Mouse (Mus musculus) midbrain, embryonic 13.5 days (tissue): ENCODE data around the gene Rbm47. TPM values are rescaled to one million over a fixed set of nuclear protein-coding genes. Genes with fewer than 3 reads are reported as not detected.

ENCODE experiments used
- ATAC-seq: fragments of 200-750 bp; cut with Nextera tagmentation; 2 replicates; pipeline ENCODE4 v1.8.0; 2017; ENCODE audit warnings: mild to moderate bottlenecking, moderate TSS enrichment, moderate library complexity
- H3K27ac ChIP-seq: fragments of 300-500 bp; sonication (generic); 2 replicates; pipeline ENCODE4 v1.5.1; 2015; ENCODE audit warnings: inconsistent platforms, mild to moderate bottlenecking, moderate library complexity
- H3K27me3 ChIP-seq: fragments of 300-500 bp; sonication (generic); 2 replicates; pipeline ENCODE4 v1.6.1; 2015; ENCODE audit warnings: mild to moderate bottlenecking, inconsistent platforms
- H3K36me3 ChIP-seq: fragments of 300-500 bp; sonication (generic); 2 replicates; pipeline ENCODE4 v1.6.1; 2015; ENCODE audit warnings: mild to moderate bottlenecking, inconsistent platforms
- H3K4me1 ChIP-seq: fragments of 300-500 bp; sonication (generic); replicated peaks from 2 replicates; pipeline ENCODE4 v1.6.1; 2015; ENCODE audit warnings: inconsistent platforms
- H3K4me2 ChIP-seq: fragments of 300-500 bp; sonication (generic); replicated peaks from 2 replicates; pipeline ENCODE4 v1.6.1; 2015; ENCODE audit warnings: moderate library complexity, mild to moderate bottlenecking, inconsistent platforms
- H3K4me3 ChIP-seq: fragments of 300-500 bp; sonication (generic); replicated peaks from 2 replicates; pipeline ENCODE4 v1.5.1; 2015; ENCODE audit warnings: mild to moderate bottlenecking, inconsistent platforms
- H3K9ac ChIP-seq: fragments of 300-500 bp; sonication (generic); replicated peaks from 2 replicates; pipeline ENCODE4 v1.6.1; 2015; ENCODE audit warnings: mild to moderate bottlenecking, inconsistent platforms
- H3K9me3 ChIP-seq: fragments of 300-500 bp; sonication (generic); 2 replicates; pipeline ENCODE4 v1.6.1; 2016; ENCODE audit warnings: mild to moderate bottlenecking, inconsistent platforms
- WGBS: fragments of 180-500 bp; shearing (Covaris S2); methylation state at CpG from one replicate; pipeline ENCODE4 v1.1.7; 2015; 5-methylcytosine and 5-hydroxymethylcytosine counted together
- polyA plus RNA-seq: library from polyadenylated mRNA; unstranded; fragments of >200 nt; fragmentation: Nextera tagmentation; extraction: Ambion mirVana; gene quantifications from 2 replicates; pipeline ENCODE4 v1.2.1, GENCODE M21; 2015

Gene Rbm47
- polyA plus RNA-seq, 1 experiment from 2014 or later, result 2.5 TPM

DNA sequence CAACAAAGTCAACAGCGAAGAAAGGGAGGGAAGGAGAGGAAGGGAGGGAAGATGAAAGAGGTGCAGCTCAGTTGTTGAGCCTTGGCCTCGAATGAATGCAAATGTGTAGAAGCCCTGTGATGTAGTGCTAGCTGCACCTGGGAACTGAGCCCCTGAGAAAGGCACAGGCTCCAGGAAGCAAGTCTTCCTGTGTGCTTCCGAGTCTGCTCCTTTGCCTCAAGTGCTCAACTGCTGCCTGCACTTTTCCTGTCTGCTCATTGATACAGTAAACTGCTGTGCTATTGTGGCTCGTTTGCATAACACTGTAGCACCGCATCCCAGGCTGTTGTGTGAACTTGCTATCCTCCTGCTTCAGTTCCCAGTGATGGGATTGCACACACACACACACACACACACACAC, 19.4 kb downstream of the Rbm47 start:
- no peak overlapping the region for H3K9ac ChIP-seq
- H3K27ac ChIP-seq, result no peak overlapping the region
- H3K4me1 ChIP-seq, result peaks cover 34% of the 10 kb centered on the region
- no peaks in the 10 kb centered on the region for H3K36me3 ChIP-seq
- ATAC-seq, result no peak
- H3K4me2 ChIP-seq, result no peak overlapping the region
- H3K9me3 ChIP-seq, result no peaks in the 10 kb centered on the region
- no peak overlapping the region for H3K4me3 ChIP-seq
- peaks cover 63% of the 10 kb centered on the region for H3K27me3 ChIP-seq
- 30% methylated on average over 5 of the region's 5 CpGs for WGBS

DNA sequence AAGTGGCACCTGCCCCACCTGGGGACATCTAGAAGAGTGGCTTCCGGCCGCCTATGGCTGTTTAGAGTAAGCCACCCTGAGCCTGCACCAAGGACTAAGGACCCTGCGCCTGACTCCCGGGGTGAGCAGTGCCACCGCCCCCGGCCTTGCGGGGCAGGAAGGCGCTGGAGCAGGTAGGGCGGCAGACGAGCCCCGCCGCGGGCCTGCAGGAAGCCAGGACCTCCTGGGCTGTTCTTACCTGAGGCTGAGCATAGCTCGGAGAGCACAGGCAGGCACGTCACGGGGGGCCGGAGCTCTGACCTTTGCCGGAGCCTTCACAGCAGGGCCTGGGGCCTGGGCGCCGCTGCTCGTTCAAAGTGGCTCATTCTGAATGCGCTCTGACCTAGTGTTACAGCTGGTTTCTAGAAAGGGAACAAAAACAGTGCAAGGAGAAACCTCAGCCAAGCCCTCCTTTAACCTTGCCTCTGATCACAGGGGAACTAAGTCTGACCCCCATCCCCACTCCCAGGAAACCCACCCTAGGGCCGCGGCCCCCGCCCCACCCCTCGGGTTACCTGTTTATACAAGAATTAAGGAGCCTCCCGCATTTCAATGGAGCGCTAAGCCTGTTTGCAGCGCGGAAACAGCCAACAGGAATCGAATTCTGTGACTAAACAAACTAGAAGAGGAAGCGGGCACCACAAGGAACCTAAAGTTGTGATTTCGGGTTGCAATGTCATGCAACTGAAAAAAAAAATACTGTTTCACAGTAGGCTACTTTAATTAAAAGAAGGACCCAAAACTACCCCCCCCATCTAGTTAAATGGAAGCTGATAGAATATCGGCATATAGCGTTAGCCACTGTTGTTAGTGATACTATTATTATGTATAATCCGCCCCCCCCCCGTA, 21.4 kb downstream of the Rbm47 start:
- Histone ChIP-seq H3K27me3 (peaks cover 66% of the 10 kb centered on the region), H3K9me3 (no peaks in the 10 kb centered on the region), H3K36me3 (no peaks in the 10 kb centered on the region), H3K27ac (no peak overlapping the region), H3K4me2 (peak overlapping the region; percentile 69), H3K9ac (0 out of 2 replicates have a peak overlapping the region, but pooled peaks have one; percentile 37), H3K4me1 (peaks cover 33% of the 10 kb centered on the region), H3K4me3 (peak overlapping the region; percentile 41)
- WGBS, result 5% methylated on average over 37 of the region's 37 CpGs
- ATAC-seq, result peak; percentile 69

GRCm38 (mm10) chr5:66150706-66151300, 22.1 kb downstream of the Rbm47 start:
- 2% methylated on average over 42 of the region's 43 CpGs for WGBS
- ATAC-seq, result peak; percentile 82; the same call in 1 of the 2 replicates
- Histone ChIP-seq H3K4me3 (peak overlapping the region; percentile 41), H3K9me3 (no peaks in the 10 kb centered on the region), H3K27ac (no peak overlapping the region), H3K9ac (0 out of 2 replicates have a peak overlapping the region, but pooled peaks have one; percentile 37), H3K4me1 (peaks cover 26% of the 10 kb centered on the region), H3K27me3 (peaks cover 66% of the 10 kb centered on the region), H3K36me3 (no peaks in the 10 kb centered on the region), H3K4me2 (peak overlapping the region; percentile 69)

- Histone ChIP-seq H3K4me1 (peaks cover 25% of the 10 kb centered on the region), H3K9ac (0 out of 2 replicates have a peak overlapping the region, but pooled peaks have one; percentile 37), H3K4me3 (peak overlapping the region; percentile 41), H3K27ac (no peak overlapping the region), H3K36me3 (no peaks in the 10 kb centered on the region), H3K9me3 (no peaks in the 10 kb centered on the region), H3K27me3 (peaks cover 66% of the 10 kb centered on the region), H3K4me2 (peak overlapping the region; percentile 69)
- ATAC-seq, result no peak
- WGBS, result 2% methylated on average over 17 of the region's 18 CpGs
Observed at GRCm38 (mm10) chr5:66150106-66150705, 22.7 kb downstream of the Rbm47 start.

DNA sequence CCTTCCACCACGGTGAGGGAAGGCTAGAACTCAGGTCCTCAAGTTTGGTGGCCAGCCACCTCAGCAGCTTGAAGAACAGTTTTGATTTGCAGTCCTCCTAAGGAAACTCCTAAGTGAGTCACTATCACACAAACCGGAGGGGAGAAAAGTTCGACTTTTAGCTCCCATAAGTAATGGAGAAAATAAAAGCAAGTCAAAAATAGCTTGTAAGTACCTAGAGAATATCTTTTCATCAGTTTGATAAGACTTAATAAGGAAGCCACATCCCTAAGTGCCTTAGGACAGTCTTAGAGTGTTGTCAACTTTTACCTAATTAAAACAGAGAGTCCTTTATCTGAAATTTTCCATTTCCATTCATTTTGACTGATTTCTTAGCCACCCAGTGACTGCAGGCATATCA, 23.3 kb downstream of the Rbm47 start:
- 36% methylated on average over 3 of the region's 3 CpGs for WGBS
- H3K4me2 ChIP-seq, result peak overlapping the region; percentile 69; the same call in 1 of the 2 replicates
- peaks cover 62% of the 10 kb centered on the region for H3K27me3 ChIP-seq
- H3K36me3 ChIP-seq, result no peaks in the 10 kb centered on the region
- ATAC-seq, result no peak
- H3K27ac ChIP-seq, result no peak overlapping the region
- peaks cover 25% of the 10 kb centered on the region for H3K4me1 ChIP-seq
- no peak overlapping the region for H3K9ac ChIP-seq
- no peaks in the 10 kb centered on the region for H3K9me3 ChIP-seq
- no peak overlapping the region for H3K4me3 ChIP-seq

DNA sequence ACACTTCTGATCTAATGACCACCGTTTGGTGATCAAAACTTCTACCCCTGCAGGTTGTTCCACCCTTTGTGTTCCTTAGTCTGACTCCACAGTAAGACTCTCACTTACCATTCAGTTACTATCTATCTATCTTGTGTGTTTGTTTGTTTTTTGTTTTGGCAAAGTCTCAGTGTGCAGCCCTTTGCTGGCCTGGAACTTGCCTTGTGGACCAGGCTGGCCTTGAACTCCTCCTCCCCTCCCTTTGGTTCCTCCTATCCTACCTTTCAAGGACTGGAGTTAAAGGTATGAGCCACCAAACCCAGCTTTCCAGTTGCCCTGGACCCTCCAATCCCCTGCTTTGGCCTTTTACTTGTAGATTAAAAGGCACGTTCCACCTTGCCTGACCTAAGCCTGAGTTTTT, 23.8 kb downstream of the Rbm47 start:
- H3K9me3 ChIP-seq, result no peaks in the 10 kb centered on the region
- peaks cover 25% of the 10 kb centered on the region for H3K4me1 ChIP-seq
- no peak overlapping the region for H3K9ac ChIP-seq
- ATAC-seq, result no peak
- H3K36me3 ChIP-seq, result no peaks in the 10 kb centered on the region
- WGBS, result 67% methylated on average over 2 of the region's 2 CpGs
- no peak overlapping the region for H3K4me3 ChIP-seq
- no peak overlapping the region for H3K4me2 ChIP-seq
- no peak overlapping the region for H3K27ac ChIP-seq
- peaks cover 58% of the 10 kb centered on the region for H3K27me3 ChIP-seq

GRCm38 (mm10) chr5:66147313-66147712, 25.6 kb downstream of the Rbm47 start:
- no peaks in the 10 kb centered on the region for H3K36me3 ChIP-seq
- no peak overlapping the region for H3K9ac ChIP-seq
- peaks cover 40% of the 10 kb centered on the region for H3K27me3 ChIP-seq
- WGBS, result 94% methylated on average over 3 of the region's 3 CpGs
- H3K4me2 ChIP-seq, result no peak overlapping the region
- no peak for ATAC-seq
- H3K27ac ChIP-seq, result no peak overlapping the region
- no peaks in the 10 kb centered on the region for H3K9me3 ChIP-seq
- H3K4me1 ChIP-seq, result peaks cover 21% of the 10 kb centered on the region
- no peak overlapping the region for H3K4me3 ChIP-seq

DNA sequence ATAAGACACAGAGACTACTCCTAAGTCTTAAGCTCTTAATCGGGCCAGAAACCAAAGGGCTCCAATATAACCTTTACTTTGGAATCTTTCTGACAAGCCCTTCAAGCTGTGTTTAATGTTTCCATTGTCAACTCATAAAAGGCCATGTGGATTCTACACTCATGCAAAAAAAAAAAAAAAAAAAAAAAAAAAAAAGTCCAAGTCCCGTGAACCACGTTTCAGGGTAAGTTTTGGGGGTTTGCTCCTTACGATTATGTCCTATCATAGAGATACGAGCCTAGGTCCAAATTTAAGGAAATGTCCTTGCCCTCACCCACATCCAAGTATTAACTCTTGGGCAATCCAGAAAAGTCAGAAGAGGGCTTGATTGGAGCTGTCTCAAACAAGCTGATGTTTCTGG, 27.3 kb downstream of the Rbm47 start:
- Histone ChIP-seq H3K27ac (no peak overlapping the region), H3K4me3 (no peak overlapping the region), H3K4me1 (peaks cover 9% of the 10 kb centered on the region), H3K9me3 (no peaks in the 10 kb centered on the region), H3K27me3 (peaks cover 23% of the 10 kb centered on the region), H3K4me2 (no peak overlapping the region), H3K9ac (no peak overlapping the region), H3K36me3 (no peaks in the 10 kb centered on the region)
- WGBS, result 88% methylated on average over 5 of the region's 5 CpGs
- no peak for ATAC-seq

- no peak overlapping the region for H3K27ac ChIP-seq
- peaks cover 2% of the 10 kb centered on the region for H3K27me3 ChIP-seq
- H3K9me3 ChIP-seq, result no peaks in the 10 kb centered on the region
- ATAC-seq, result no peak
- H3K9ac ChIP-seq, result no peak overlapping the region
- H3K36me3 ChIP-seq, result no peaks in the 10 kb centered on the region
- 83% methylated on average over 14 of the region's 14 CpGs for WGBS
- H3K4me3 ChIP-seq, result no peak overlapping the region
- no peaks in the 10 kb centered on the region for H3K4me1 ChIP-seq
- H3K4me2 ChIP-seq, result no peak overlapping the region
Observed at GRCm38 (mm10) chr5:66143093-66144032, 29.6 kb downstream of the Rbm47 start.

DNA sequence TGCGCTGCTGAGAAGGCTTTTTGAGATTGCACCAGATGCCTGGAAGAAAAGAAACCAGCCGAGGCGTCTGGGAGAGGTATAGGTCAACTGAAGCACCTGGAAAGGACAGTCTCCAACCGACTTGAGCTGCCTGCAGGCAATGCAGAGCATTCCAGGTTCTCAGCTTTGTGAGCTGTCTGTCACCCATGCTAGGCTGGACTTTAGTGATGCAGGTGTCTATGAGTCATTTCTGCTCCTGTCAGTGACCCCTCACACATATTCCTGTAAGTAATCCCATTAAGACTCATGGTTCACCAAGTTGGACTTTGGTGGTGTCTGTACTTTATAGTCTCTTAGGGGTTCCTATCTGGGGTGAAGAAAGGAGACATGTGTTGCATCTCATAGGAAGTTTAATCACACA, 31.4 kb downstream of the Rbm47 start:
- ATAC-seq, result no peak

DNA sequence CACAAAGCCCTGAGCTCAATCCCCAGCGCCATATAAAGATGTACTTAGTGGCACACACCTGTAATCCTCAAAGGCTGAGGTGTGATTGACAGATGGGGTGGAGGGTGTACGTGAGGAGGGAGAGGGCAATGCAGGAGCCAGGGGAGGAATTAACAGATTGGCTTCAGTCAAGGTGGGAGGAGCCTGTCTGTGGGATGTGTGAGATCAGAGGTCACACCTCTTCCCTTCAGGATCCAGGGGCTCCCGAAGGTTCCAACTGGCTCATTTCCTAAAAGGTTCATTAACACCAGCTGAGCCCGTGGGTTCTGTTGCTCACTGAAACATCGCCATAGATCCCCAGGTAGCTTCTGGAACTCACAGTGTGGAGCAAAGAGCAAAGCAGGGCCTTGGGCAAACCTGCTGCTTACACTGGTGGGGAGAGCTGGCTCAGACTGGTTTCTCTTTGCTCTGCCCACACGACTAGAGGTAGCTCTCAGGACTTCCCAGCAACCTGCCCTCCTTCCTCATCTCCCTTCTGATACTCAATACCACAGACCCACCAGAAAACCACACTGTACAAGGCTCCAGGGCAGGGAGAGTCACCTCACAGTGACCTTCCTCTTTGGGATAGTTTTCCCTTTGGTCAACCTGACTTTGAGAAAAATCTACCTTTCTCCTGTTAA, 33.2 kb downstream of the Rbm47 start:
- WGBS, result 50% methylated on average over 6 of the region's 6 CpGs
- Histone ChIP-seq H3K36me3 (no peaks in the 10 kb centered on the region), H3K27me3 (no peaks in the 10 kb centered on the region), H3K9me3 (no peaks in the 10 kb centered on the region), H3K9ac (no peak overlapping the region), H3K27ac (no peak overlapping the region), H3K4me1 (0 out of 2 replicates have a peak, but pooled peaks cover 6% of the 10 kb centered on the region), H3K4me2 (no peak overlapping the region), H3K4me3 (no peak overlapping the region)
- ATAC-seq, result no peak

More for the DNA sequence above, 31.4 kb downstream of the Rbm47 start:
- Histone ChIP-seq H3K4me1 (no peaks in the 10 kb centered on the region), H3K4me2 (no peak overlapping the region), H3K27ac (no peak overlapping the region), H3K36me3 (no peaks in the 10 kb centered on the region), H3K9ac (no peak overlapping the region), H3K9me3 (no peaks in the 10 kb centered on the region), H3K4me3 (no peak overlapping the region), H3K27me3 (no peaks in the 10 kb centered on the region)
- 96% methylated on average over 4 of the region's 4 CpGs for WGBS
